Mouse (Mus musculus): ENCODE measurements around the gene Anp32b.

Anp32b gene

GRCm38 (mm10) chr4:46452855-46453719 is 2.4 kb downstream of the Anp32b start:
- no peak for DNase-seq (ENCODE audit: low read depth, low spot score)

GRCm38 (mm10) chr4:46454097-46454864 is 3.6 kb downstream of the Anp32b start:
- DNase-seq (ENCODE audit: low read depth, low spot score) = no peak

- DNase-seq (ENCODE audit: low read depth, low spot score) = no peak
These were observed 6.1 kb downstream of the Anp32b start for GRCm38 (mm10) chr4:46456762-46457161.

GRCm38 (mm10) chr4:46457186-46457585 is 6.5 kb downstream of the Anp32b start:
- no peak for DNase-seq (ENCODE audit: low read depth, low spot score)

GRCm38 (mm10) chr4:46458411-46458810 is 7.7 kb downstream of the Anp32b start:
- DNase-seq (ENCODE audit: low read depth, low spot score) = no peak

GRCm38 (mm10) chr4:46463130-46463830 is 12.6 kb downstream of the Anp32b start:
- DNase-seq (ENCODE audit: low read depth, low spot score) = no peak

GRCm38 (mm10) chr4:46465740-46466139 is 15.0 kb downstream of the Anp32b start:
- no peak for DNase-seq (ENCODE audit: low read depth, low spot score)

- DNase-seq (ENCODE audit: low read depth, low spot score) = no peak
These were observed 24.4 kb downstream of the Anp32b start for GRCm38 (mm10) chr4:46475101-46475500.

- DNase-seq (ENCODE audit: low read depth, low spot score) = no peak
These were observed 28.4 kb downstream of the Anp32b start for GRCm38 (mm10) chr4:46479081-46479480.

GRCm38 (mm10) chr4:46485696-46486417 is 35.2 kb downstream of the Anp32b start:
- no peak for DNase-seq (ENCODE audit: low read depth, low spot score)

GRCm38 (mm10) chr4:46487348-46487747 is 36.6 kb downstream of the Anp32b start:
- DNase-seq (ENCODE audit: low read depth, low spot score) = no peak

GRCm38 (mm10) chr4:46489028-46489925 is 38.6 kb downstream of the Anp32b start, which contains the start of gene Nans:
Gene Nans (plus strand): TSS chr4:46489248.
- DNase-seq (ENCODE audit: low read depth, low spot score) = peak; percentile 88

- no peak for DNase-seq (ENCODE audit: low read depth, low spot score)
These were observed 42.4 kb downstream of the Anp32b start for GRCm38 (mm10) chr4:46493071-46493470.

GRCm38 (mm10) chr4:46495543-46495942 is 44.8 kb downstream of the Anp32b start:
- no peak for DNase-seq (ENCODE audit: low read depth, low spot score)

GRCm38 (mm10) chr4:46497286-46497892 is 46.7 kb downstream of the Anp32b start:
- no peak for DNase-seq (ENCODE audit: low read depth, low spot score)

- DNase-seq (ENCODE audit: low read depth, low spot score) = no peak
These were observed 47.8 kb downstream of the Anp32b start for GRCm38 (mm10) chr4:46498511-46498910.

- DNase-seq (ENCODE audit: low read depth, low spot score) = no peak
These were observed 48.3 kb downstream of the Anp32b start for GRCm38 (mm10) chr4:46498976-46499375.

GRCm38 (mm10) chr4:46502606-46503502 is 52.2 kb downstream of the Anp32b start:
- no peak for DNase-seq (ENCODE audit: low read depth, low spot score)

GRCm38 (mm10) chr4:46503881-46504280 is 53.2 kb downstream of the Anp32b start:
- DNase-seq (ENCODE audit: low read depth, low spot score) = no peak
